Comparison of ENCODE assay signal across 11 mouse cellular contexts in genomic region chr11:106313533-106313932, GRCm38 (mm10). TPM values are rescaled to one million over a fixed set of nuclear protein-coding genes. Genes with fewer than 3 reads are reported as not detected.
A peak's percentile ranks its signal among the peaks of the same experiment; 100 is the strongest.
DNase-seq lines count a peak whose midpoint lies in the region; ATAC-seq and TF ChIP-seq lines count a peak whose summit lies in the region.
"Had no signal": no experiment of that assay in that cellular context is flagged by ENCODE, and none has a peak within 500 bp of the region (broad histone marks: within the 10 kb centered on the region; RNA-seq: fewer than 3 reads in every experiment).

No protein-coding gene starts in this region.

- DNase-seq in spleen, adult 2 months (ENCODE audit: low read depth in 1 of 2, low spot score in 2 of 2): peak in 1 of 2 experiments; percentile 76
- DNase-seq in spleen, postnatal 4 days (ENCODE audit: low spot score in 2 of 2): no peak
- DNase-seq in liver, embryonic 13.5 days: no peak
- DNase-seq in splenic B cell, adult 2 months (ENCODE audit: low read depth, low spot score): peak; percentile 60
- no peak for DNase-seq in cerebellum, adult 11 months
- DNase-seq in gastrocnemius, adult 8-10 months (ENCODE audit: low spot score in 2 of 2): no peak
- DNase-seq: cerebellum, postnatal 10 days had no signal

- peak; percentile 69 for TF ChIP-seq POLR2A in spleen, adult 2 months (IDR thresholded peaks at IDR 0.05; ENCODE audit: low read depth, low read length)

- peak overlapping the region; percentile 77 for H3K4me3 ChIP-seq in spleen, adult 2 months (ENCODE audit: extremely low read depth, insufficient read depth, insufficient read length)
- H3K4me3 ChIP-seq in embryonic facial prominence, embryonic 13.5 days: no peak overlapping the region
- H3K4me3 ChIP-seq in liver, embryonic 13.5 days (replicated peaks): peak overlapping the region; percentile 23; the same call in 1 of the 2 replicates
- H3K4me3 ChIP-seq: hindbrain, embryonic 12.5 days had no signal

- 20% methylated on average over 5 of the region's 5 CpGs for WGBS in spleen, adult 2 months
- WGBS in embryonic facial prominence, embryonic 13.5 days: 42% methylated on average over 5 of the region's 5 CpGs
- 28% methylated on average over 5 of the region's 5 CpGs for WGBS in liver, embryonic 13.5 days (ENCODE audit: insufficient replicate concordance)

- no peak overlapping the region for H3K4me2 ChIP-seq in embryonic facial prominence, embryonic 13.5 days
- peak overlapping the region; percentile 36 for H3K4me2 ChIP-seq in liver, embryonic 13.5 days
- H3K4me2 ChIP-seq: hindbrain, embryonic 12.5 days had no signal

- H3K27ac ChIP-seq in spleen, adult 2 months (ENCODE audit: insufficient read depth, low read length): peak overlapping the region; percentile 95
- H3K27ac ChIP-seq in embryonic facial prominence, embryonic 13.5 days: peak overlapping the region; percentile 33; the same call in 1 of the 2 replicates
- no peak overlapping the region for H3K27ac ChIP-seq in liver, embryonic 13.5 days
- H3K27ac ChIP-seq: hindbrain, embryonic 12.5 days had no signal

- H3K4me1 ChIP-seq in spleen, adult 2 months (ENCODE audit: control insufficient read depth, insufficient read depth, insufficient read length): peaks cover 24% of the 10 kb centered on the region; the same call in 1 of the 2 replicates
- H3K4me1 ChIP-seq in embryonic facial prominence, embryonic 13.5 days: peaks cover 43% of the 10 kb centered on the region
- H3K4me1 ChIP-seq in liver, embryonic 13.5 days (replicated peaks): peaks cover 12% of the 10 kb centered on the region

- no peak overlapping the region for H3K9ac ChIP-seq in embryonic facial prominence, embryonic 13.5 days
- H3K9ac ChIP-seq in liver, embryonic 13.5 days: no peak overlapping the region
- H3K9ac ChIP-seq: hindbrain, embryonic 12.5 days had no signal

- TF ChIP-seq CTCF in spleen, adult 2 months (IDR thresholded peaks at IDR 0.05; ENCODE audit: extremely low read depth, insufficient read depth, insufficient read length, insufficient replicate concordance): no peak

- peaks cover 28% of the 10 kb centered on the region for H3K36me3 ChIP-seq in spleen, adult 2 months (ENCODE audit: control insufficient read depth, insufficient read depth, low read length)
- no peaks in the 10 kb centered on the region for H3K36me3 ChIP-seq in embryonic facial prominence, embryonic 13.5 days
- no peaks in the 10 kb centered on the region for H3K36me3 ChIP-seq in liver, embryonic 13.5 days
- peaks cover 27% of the 10 kb centered on the region for H3K36me3 ChIP-seq in splenic B cell, adult 2 months (ENCODE audit: control insufficient read depth, insufficient read depth, low read length, poor library complexity, severe bottlenecking)
- H3K36me3 ChIP-seq: hindbrain, embryonic 12.5 days had no signal

- no peaks in the 10 kb centered on the region for H3K27me3 ChIP-seq in spleen, adult 2 months (ENCODE audit: control insufficient read depth, insufficient read depth, low read length)
- no peaks in the 10 kb centered on the region for H3K27me3 ChIP-seq in embryonic facial prominence, embryonic 13.5 days
- H3K27me3 ChIP-seq in liver, embryonic 13.5 days: no peaks in the 10 kb centered on the region
- no peaks in the 10 kb centered on the region for H3K27me3 ChIP-seq in splenic B cell, adult 2 months (ENCODE audit: control insufficient read depth, insufficient read depth, low read length, poor library complexity, severe bottlenecking)
- H3K27me3 ChIP-seq: hindbrain, embryonic 12.5 days had no signal

- ATAC-seq in embryonic facial prominence, embryonic 13.5 days (ENCODE audit: insufficient number of reproducible peaks, insufficient read depth, low FRiP score, low TSS enrichment, low read depth): no peak; the same call in 1 of the 2 replicates
- ATAC-seq in liver, embryonic 13.5 days (ENCODE audit: low read depth): no peak

- H3K9me3 ChIP-seq in embryonic facial prominence, embryonic 13.5 days: no peaks in the 10 kb centered on the region
- H3K9me3 ChIP-seq in liver, embryonic 13.5 days (replicated peaks): no peaks in the 10 kb centered on the region
- H3K9me3 ChIP-seq: hindbrain, embryonic 12.5 days had no signal

RNA-seq across cellular contexts. Expression of gene Cd79b, which starts 1.0 kb away (rescaled TPM):
- polyA plus RNA-seq in spleen, adult 2 months (2012; rRNA removed): 556 and 588 TPM in 2 replicates
- 1.8 and 2.1 TPM in 2 replicates for polyA plus RNA-seq in embryonic facial prominence, embryonic 13.5 days (2015; fragmentation: Nextera tagmentation; extraction: Ambion mirVana)
- 3.7 and 4.4 TPM in 2 replicates for polyA plus RNA-seq in liver, embryonic 13.5 days (2015; fragmentation: Nextera tagmentation; extraction: Ambion mirVana)
- under 1 TPM in 3 of 4 experiments, not detected in 1; 0.24 to 0.58 (median 0.25) TPM for total RNA-seq in gastrocnemius, adult 8-10 months (2022)

RNA-seq across cellular contexts. Expression of gene Gh, which starts 11.9 kb away (rescaled TPM):
- 4.7 and 5.4 TPM in 2 replicates for polyA plus RNA-seq in spleen, adult 2 months (2012; rRNA removed)
- not detected in 2 replicates for polyA plus RNA-seq in embryonic facial prominence, embryonic 13.5 days (2015; fragmentation: Nextera tagmentation; extraction: Ambion mirVana)
- polyA plus RNA-seq in liver, embryonic 13.5 days (2015; fragmentation: Nextera tagmentation; extraction: Ambion mirVana): not detected in 2 replicates
- total RNA-seq in gastrocnemius, adult 8-10 months (2022): not detected
- total RNA-seq: left cerebral cortex, postnatal 10 days had no signal
- polyA plus RNA-seq: hindbrain, embryonic 12.5 days; neural tube, embryonic 11.5 days had no signal

RNA-seq across cellular contexts. Expression of gene Tcam1, which starts 37.1 kb away (rescaled TPM):
- 0.11 and 0.14 TPM in 2 replicates for polyA plus RNA-seq in spleen, adult 2 months (2012; rRNA removed)
- polyA plus RNA-seq in embryonic facial prominence, embryonic 13.5 days (2015; fragmentation: Nextera tagmentation; extraction: Ambion mirVana): 0.19 and 0.44 TPM in 2 replicates
- 0.27 and 0.39 TPM in 2 replicates for polyA plus RNA-seq in liver, embryonic 13.5 days (2015; fragmentation: Nextera tagmentation; extraction: Ambion mirVana)
- total RNA-seq in gastrocnemius, adult 8-10 months (2022): under 1 TPM in 3 of 4 experiments, not detected in 1; 0.07 to 0.13 (median 0.12) TPM

RNA-seq across cellular contexts. Expression of gene Scn4a, which starts 39.6 kb away (rescaled TPM):
- 6.1 and 6.5 TPM in 2 replicates for polyA plus RNA-seq in spleen, adult 2 months (2012; rRNA removed)
- polyA plus RNA-seq in embryonic facial prominence, embryonic 13.5 days (2015; fragmentation: Nextera tagmentation; extraction: Ambion mirVana): 0.14 and 0.28 TPM in 2 replicates
- polyA plus RNA-seq in liver, embryonic 13.5 days (2015; fragmentation: Nextera tagmentation; extraction: Ambion mirVana): 0.02 TPM in 1 of 2 replicates, not detected in the other
- total RNA-seq in gastrocnemius, adult 8-10 months (2022): 100 to 1,000 TPM; 486 to 711 (median 596) TPM
- polyA plus RNA-seq: hindbrain, embryonic 12.5 days had no signal

RNA-seq across cellular contexts. Expression of gene Smarcd2, which starts 40.8 kb away (rescaled TPM):
- 120 and 146 TPM in 2 replicates for polyA plus RNA-seq in spleen, adult 2 months (2012; rRNA removed)
- polyA plus RNA-seq in embryonic facial prominence, embryonic 13.5 days (2015; fragmentation: Nextera tagmentation; extraction: Ambion mirVana): 75.7 and 88.0 TPM in 2 replicates
- polyA plus RNA-seq in liver, embryonic 13.5 days (2015; fragmentation: Nextera tagmentation; extraction: Ambion mirVana): 27.8 and 29.2 TPM in 2 replicates
- total RNA-seq in gastrocnemius, adult 8-10 months (2022): 10 to 100 TPM in 2 of 4 experiments, 1 to 10 TPM in 2; 8.3 to 11.5 (median 10.0) TPM

Comparison
In these comparisons a context has a peak if more than half of its experiments do, and no peak if none do; other contexts are left out.
1. RNA of gene Cd79b, which starts 1.0 kb away (polyA plus RNA-seq): 556 to 588 TPM in spleen, adult 2 months; 3.7 to 4.4 TPM in liver, embryonic 13.5 days and 1.8 to 2.1 TPM in embryonic facial prominence, embryonic 13.5 days; every median in the first group is over 100 times any median in the second.